Mouse (Mus musculus) heart, embryonic 14.5 days (tissue): ENCODE measurements around the gene Ccdc6. TPM values are rescaled to one million over a fixed set of nuclear protein-coding genes. Genes with fewer than 3 reads are reported as not detected.
"Not testable (repeated sequence)": the region's sequence is repeated elsewhere in the genome, so short reads cannot be mapped to it uniquely, and the experiment has no call there.

Experiments
- ATAC-seq: fragments of 200-750 bp; cut with Nextera tagmentation; 2 replicates; pipeline ENCODE4 v1.8.0; 2017; ENCODE audit warnings: low read depth, moderate TSS enrichment; ENCODE audit not compliant: insufficient number of reproducible peaks, insufficient read depth, low FRiP score
- H3K27ac ChIP-seq, 2 experiments: fragments of 200-500 bp in 1 of 2; fragments of 300-500 bp in 1 of 2; sonication (generic) in 1 of 2; replicated peaks in 1 of 2; 2 replicates each; pipeline ENCODE4 v1.5.1; 2012 to 2014; ENCODE audit warnings: low read depth in 2 of 2, low read length in 2 of 2, control low read depth in 1 of 2, mild to moderate bottlenecking in 1 of 2, mixed read lengths in 1 of 2; ENCODE audit not compliant: control insufficient read depth in 1 of 2, insufficient read depth in 1 of 2
- H3K27me3 ChIP-seq: fragments of 300-500 bp; sonication (generic); 2 replicates; pipeline ENCODE4 v1.6.1; 2014; ENCODE audit warnings: mild to moderate bottlenecking, low read length, control low read depth; ENCODE audit not compliant: control insufficient read depth, insufficient read depth
- H3K36me3 ChIP-seq: fragments of 300-500 bp; sonication (generic); 2 replicates; pipeline ENCODE4 v1.6.1; 2014; ENCODE audit warnings: mild to moderate bottlenecking, control low read depth, low read length, mixed read lengths; ENCODE audit not compliant: control insufficient read depth, insufficient read depth
- H3K4me1 ChIP-seq, 2 experiments: fragments of 200-500 bp in 1 of 2; fragments of 300-500 bp in 1 of 2; sonication (generic) in 1 of 2; 2 replicates each; pipeline ENCODE4 v1.6.1; 2012 to 2014; ENCODE audit warnings: low read length in 2 of 2, control low read depth in 1 of 2, mixed read lengths in 1 of 2; ENCODE audit not compliant: control insufficient read depth in 2 of 2, insufficient read depth in 2 of 2
- H3K4me2 ChIP-seq: fragments of 300-500 bp; sonication (generic); 2 replicates; pipeline ENCODE4 v1.6.1; 2014; ENCODE audit warnings: mild to moderate bottlenecking, low read length
- H3K4me3 ChIP-seq, 2 experiments: fragments of 200-500 bp in 1 of 2; fragments of 300-500 bp in 1 of 2; sonication (generic) in 1 of 2; 2 replicates each; pipeline ENCODE4 v1.5.1; 2012 to 2014; ENCODE audit warnings: low read length in 2 of 2, mild to moderate bottlenecking in 2 of 2, control low read depth in 1 of 2, low read depth in 1 of 2, moderate library complexity in 1 of 2; ENCODE audit not compliant: control insufficient read depth in 1 of 2, insufficient read depth in 1 of 2
- H3K9ac ChIP-seq: fragments of 300-500 bp; sonication (generic); 2 replicates; pipeline ENCODE4 v1.6.1; 2014; ENCODE audit warnings: mild to moderate bottlenecking, low read length
- H3K9me3 ChIP-seq: fragments of 300-500 bp; sonication (generic); 2 replicates; pipeline ENCODE4 v1.6.1; 2016; ENCODE audit warnings: low read length, control low read depth; ENCODE audit not compliant: control insufficient read depth
- WGBS: fragments of 180-500 bp; shearing (Covaris S2); extraction: QIAGEN DNeasy Blood & Tissue Kit; methylation state at CpG from one replicate; pipeline ENCODE4 v1.1.7; 2014; 5-methylcytosine and 5-hydroxymethylcytosine counted together
- polyA plus RNA-seq: library from polyadenylated mRNA; unstranded; fragments of >200 nt; fragmentation: Nextera tagmentation; extraction: Ambion mirVana; gene quantifications from 2 replicates; pipeline ENCODE4 v1.2.1, GENCODE M21; 2014

The Ccdc6 gene
- polyA plus RNA-seq, 1 experiment from 2014 or later: 24.8 TPM

DNA sequence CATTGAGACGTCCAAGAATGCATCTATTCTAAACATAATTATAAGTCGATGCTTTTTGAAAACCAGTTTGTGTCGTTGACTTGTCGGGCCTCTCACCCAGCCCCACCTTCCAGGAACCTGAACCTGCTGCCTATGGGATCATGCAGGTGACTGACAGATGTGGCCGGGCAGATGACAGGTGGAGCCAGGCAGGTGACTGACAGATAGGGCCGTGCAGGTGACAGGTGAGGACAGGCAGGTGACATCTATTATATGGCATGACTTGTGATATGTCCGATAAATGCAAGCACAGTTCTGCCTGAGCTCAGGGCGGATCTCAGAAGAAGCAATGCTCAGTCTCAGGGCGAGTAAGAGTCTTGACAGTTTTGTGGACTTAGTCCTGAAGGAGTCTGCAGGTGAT is 114.4 kb downstream of the Ccdc6 start:
- H3K4me3 ChIP-seq: no peak overlapping the region
- no peaks in the 10 kb centered on the region for H3K27me3 ChIP-seq
- no peaks in the 10 kb centered on the region for H3K9me3 ChIP-seq
- ATAC-seq: no peak
- H3K36me3 ChIP-seq: no peaks in the 10 kb centered on the region
- H3K4me2 ChIP-seq: no peak overlapping the region
- H3K9ac ChIP-seq: no peak overlapping the region
- 77% methylated on average over 9 of the region's 9 CpGs for WGBS
- no peaks in the 10 kb centered on the region for H3K4me1 ChIP-seq
- no peak overlapping the region for H3K27ac ChIP-seq

DNA sequence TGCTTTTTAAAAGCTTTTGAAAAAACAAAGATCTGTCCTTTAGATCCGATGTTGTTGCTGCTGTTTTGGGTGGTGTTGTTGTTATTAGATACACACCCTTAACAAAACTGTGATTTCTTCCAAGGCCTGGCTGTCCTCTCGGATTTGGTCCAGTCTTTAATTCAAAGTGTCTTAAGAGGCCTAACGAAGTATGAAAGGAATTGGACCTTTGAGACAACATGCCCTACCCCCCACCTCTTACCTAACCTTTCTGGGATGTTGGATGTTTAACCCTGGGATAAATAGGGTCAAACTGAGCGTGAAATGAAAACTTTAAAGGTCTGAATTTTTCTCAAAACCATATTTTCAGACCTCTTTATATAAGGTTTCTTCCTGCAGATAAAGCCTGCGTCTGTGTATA is 124.0 kb downstream of the Ccdc6 start:
- Histone ChIP-seq H3K9me3 (no peaks in the 10 kb centered on the region), H3K27ac (no peak overlapping the region), H3K4me2 (no peak overlapping the region), H3K4me1 (no peaks in the 10 kb centered on the region), H3K27me3 (no peaks in the 10 kb centered on the region), H3K4me3 (no peak overlapping the region), H3K9ac (no peak overlapping the region), H3K36me3 (no peaks in the 10 kb centered on the region)
- no peak for ATAC-seq
- 77% methylated on average over 5 of the region's 5 CpGs for WGBS

DNA sequence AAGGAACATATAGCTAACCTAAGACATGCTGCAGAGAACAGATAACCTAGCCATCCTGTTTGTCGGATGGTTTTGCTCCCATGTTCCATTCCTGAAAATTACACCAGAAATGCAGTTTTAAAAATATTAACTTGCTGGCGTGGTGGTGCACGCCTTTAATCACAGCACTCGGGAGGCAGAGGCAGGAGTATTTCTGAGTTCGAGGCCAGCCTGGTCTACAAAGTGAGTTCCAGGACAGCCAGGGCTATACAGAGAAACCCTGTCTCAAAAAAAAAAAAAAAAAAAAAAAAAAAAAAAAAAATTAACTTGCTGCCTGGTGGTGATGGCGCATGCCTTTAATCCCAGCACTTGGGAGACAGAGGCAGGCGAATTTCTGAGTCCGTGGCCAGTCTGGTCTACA is 125.3 kb downstream of the Ccdc6 start:
- 85% methylated on average over 8 of the region's 8 CpGs for WGBS
- not testable (repeated sequence) for H3K9ac ChIP-seq, H3K4me2 ChIP-seq

DNA sequence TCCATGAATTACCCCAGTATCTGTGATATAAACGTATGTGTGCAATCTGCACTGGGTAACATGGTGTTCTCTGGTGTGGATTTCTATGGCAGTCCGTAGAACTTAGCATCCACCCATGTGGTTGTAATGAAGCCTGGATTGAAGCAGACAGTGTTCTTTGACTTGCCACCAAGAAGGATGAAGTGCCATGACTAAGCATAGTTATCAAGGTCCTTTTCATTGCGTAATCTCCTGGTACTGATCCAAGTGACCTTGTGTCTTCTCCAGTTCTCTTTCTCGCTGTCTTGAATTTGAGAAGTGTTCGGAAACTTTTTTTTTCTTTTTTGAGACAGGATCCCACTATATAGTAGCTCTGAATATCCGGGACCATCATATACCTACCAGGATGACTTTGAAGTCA is 127.7 kb downstream of the Ccdc6 start:
- no peak overlapping the region for H3K4me2 ChIP-seq
- H3K9me3 ChIP-seq: no peaks in the 10 kb centered on the region
- 79% methylated on average over 6 of the region's 6 CpGs for WGBS
- no peaks in the 10 kb centered on the region for H3K27me3 ChIP-seq
- no peaks in the 10 kb centered on the region for H3K36me3 ChIP-seq
- H3K9ac ChIP-seq: no peak overlapping the region
- no peak for ATAC-seq
- no peak overlapping the region for H3K27ac ChIP-seq
- H3K4me3 ChIP-seq: no peak overlapping the region
- H3K4me1 ChIP-seq: no peaks in the 10 kb centered on the region

More for the DNA sequence above, 125.3 kb downstream of the Ccdc6 start:
- not testable (repeated sequence) for H3K36me3 ChIP-seq, H3K4me1 ChIP-seq, H3K27me3 ChIP-seq, H3K9me3 ChIP-seq, ATAC-seq, H3K27ac ChIP-seq, H3K4me3 ChIP-seq

DNA sequence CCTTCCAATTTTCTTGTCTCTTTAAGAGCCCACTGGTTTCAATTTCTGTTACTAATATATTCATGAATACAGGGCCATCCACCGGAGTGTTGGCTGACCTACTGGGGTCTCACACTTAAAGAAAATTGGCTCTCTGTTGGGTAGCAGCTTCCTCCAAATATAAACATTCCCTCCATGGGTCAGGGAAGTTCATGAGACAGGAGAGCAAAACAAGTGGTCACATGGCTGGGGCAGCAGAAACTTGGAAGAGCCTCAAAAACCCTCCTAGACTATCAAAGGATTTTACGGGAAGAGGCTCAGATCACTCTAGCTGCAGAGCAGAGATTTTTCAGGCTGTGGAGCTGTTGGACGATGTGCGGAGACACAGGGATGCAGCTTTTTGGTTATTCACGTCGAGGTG is 128.8 kb downstream of the Ccdc6 start:
- Histone ChIP-seq H3K27me3 (no peaks in the 10 kb centered on the region), H3K4me1 (no peaks in the 10 kb centered on the region), H3K9me3 (no peaks in the 10 kb centered on the region), H3K27ac (no peak overlapping the region), H3K9ac (no peak overlapping the region), H3K36me3 (no peaks in the 10 kb centered on the region), H3K4me2 (no peak overlapping the region), H3K4me3 (no peak overlapping the region)
- ATAC-seq: no peak
- 71% methylated on average over 6 of the region's 6 CpGs for WGBS

DNA sequence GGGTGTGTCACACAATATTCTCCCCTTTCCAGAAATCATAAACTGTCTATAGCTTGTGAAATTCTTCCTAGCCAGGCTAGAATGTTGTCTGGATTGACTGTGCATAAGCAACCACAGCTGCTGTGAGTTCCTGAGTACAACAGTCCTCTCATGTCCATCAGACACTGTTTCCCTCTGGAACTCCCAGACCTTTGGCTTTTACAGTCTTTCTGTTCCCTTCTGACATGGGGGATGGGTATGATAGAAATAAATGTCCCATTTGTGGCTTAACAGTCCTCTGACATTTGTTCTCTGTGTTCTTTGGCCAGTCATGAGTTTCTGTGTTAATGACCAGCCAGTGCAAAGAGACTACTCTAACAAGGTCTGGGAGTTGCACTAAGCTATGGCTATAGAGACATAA is 129.7 kb downstream of the Ccdc6 start:
- H3K9me3 ChIP-seq: no peaks in the 10 kb centered on the region
- H3K9ac ChIP-seq: no peak overlapping the region
- no peaks in the 10 kb centered on the region for H3K36me3 ChIP-seq
- ATAC-seq: no peak
- H3K4me2 ChIP-seq: no peak overlapping the region
- no peaks in the 10 kb centered on the region for H3K4me1 ChIP-seq
- H3K4me3 ChIP-seq: no peak overlapping the region
- H3K27ac ChIP-seq: no peak overlapping the region
- no peaks in the 10 kb centered on the region for H3K27me3 ChIP-seq

DNA sequence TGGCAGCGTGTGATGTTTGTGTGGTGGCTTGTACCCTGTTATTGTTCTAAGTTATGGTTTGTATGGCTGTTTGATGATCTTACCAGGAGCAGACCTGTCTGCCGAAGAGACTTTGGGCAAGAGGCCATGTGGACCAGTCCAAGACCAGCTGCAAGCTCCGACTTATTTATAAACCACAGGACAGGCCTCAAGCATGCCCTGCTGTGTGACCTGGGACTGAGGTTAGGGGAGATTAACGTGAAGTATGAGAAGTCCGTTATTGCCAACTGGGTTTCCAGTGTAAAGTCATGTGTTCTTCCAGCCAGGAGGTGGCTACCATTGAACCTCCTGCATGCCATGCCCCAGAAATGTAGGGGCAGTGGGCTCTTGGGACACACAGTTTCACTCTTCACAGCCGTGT is 133.4 kb downstream of the Ccdc6 start:
- Histone ChIP-seq H3K4me3 (no peak overlapping the region), H3K9ac (no peak overlapping the region), H3K4me1 (no peaks in the 10 kb centered on the region), H3K27me3 (no peaks in the 10 kb centered on the region), H3K27ac (no peak overlapping the region), H3K9me3 (no peaks in the 10 kb centered on the region), H3K4me2 (no peak overlapping the region), H3K36me3 (no peaks in the 10 kb centered on the region)
- WGBS: 71% methylated on average over 6 of the region's 6 CpGs
- ATAC-seq: no peak

DNA sequence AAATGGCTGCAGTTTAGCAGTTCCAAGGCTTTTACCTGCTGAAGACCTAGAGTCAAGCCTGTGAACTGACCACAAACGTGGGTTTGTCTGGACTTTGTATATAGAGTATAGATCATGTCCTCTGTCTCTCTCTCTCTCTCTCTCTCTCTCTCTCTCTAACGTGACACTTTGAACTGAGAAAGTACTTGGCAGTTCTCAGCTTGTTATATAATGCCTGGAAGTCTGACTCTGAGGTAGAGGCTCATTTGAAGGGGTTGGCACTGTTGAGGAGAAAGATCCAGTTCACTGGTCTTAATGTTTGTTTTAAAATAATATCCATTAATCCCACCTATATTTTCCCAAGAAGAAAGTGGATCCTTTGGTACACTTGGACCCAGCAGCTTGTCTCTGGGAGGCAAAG is 141.0 kb downstream of the Ccdc6 start:
- H3K4me2 ChIP-seq: no peak overlapping the region
- H3K36me3 ChIP-seq: no peaks in the 10 kb centered on the region
- ATAC-seq: no peak
- H3K9me3 ChIP-seq: no peaks in the 10 kb centered on the region
- H3K4me3 ChIP-seq: no peak overlapping the region
- 53% methylated on average over 2 of the region's 2 CpGs for WGBS
- no peak overlapping the region for H3K9ac ChIP-seq
- no peaks in the 10 kb centered on the region for H3K27me3 ChIP-seq
- no peaks in the 10 kb centered on the region; a peak in 1 of 4 replicates for H3K4me1 ChIP-seq
- H3K27ac ChIP-seq: no peak overlapping the region
